In genomic region chr5:24329965-24330298, GRCm38 (mm10) we compare ENCODE assay signal across 8 mouse cellular contexts. TPM values are rescaled to one million over a fixed set of nuclear protein-coding genes. Genes with fewer than 3 reads are reported as not detected.
DNase-seq lines count a peak whose midpoint lies in the region; ATAC-seq lines count a peak whose summit lies in the region.

No protein-coding gene starts in this region.

- H3K9ac ChIP-seq in forebrain, embryonic 15.5 days (replicated peaks) = no peak overlapping the region
- H3K9ac ChIP-seq in lung, embryonic 15.5 days = no peak overlapping the region
- H3K9ac ChIP-seq in intestine, embryonic 16.5 days (ENCODE audit: low read depth, low read length) = peak overlapping the region; percentile 49
- H3K9ac ChIP-seq in neural tube, embryonic 14.5 days (replicated peaks; ENCODE audit: low read depth, low read length) = peak overlapping the region; percentile 48; the same call in 1 of the 2 replicates

- peaks cover 26% of the 10 kb centered on the region for H3K36me3 ChIP-seq in forebrain, embryonic 10.5 days (replicated peaks)
- H3K36me3 ChIP-seq in forebrain, embryonic 15.5 days = peaks cover 6% of the 10 kb centered on the region; the same call in 1 of the 2 replicates
- no peaks in the 10 kb centered on the region for H3K36me3 ChIP-seq in lung, embryonic 15.5 days
- H3K36me3 ChIP-seq in intestine, embryonic 16.5 days (ENCODE audit: control insufficient read depth, insufficient read depth, low read length) = no peaks in the 10 kb centered on the region
- peaks cover 5% of the 10 kb centered on the region for H3K36me3 ChIP-seq in neural tube, embryonic 14.5 days (ENCODE audit: control insufficient read depth, insufficient read depth, low read length)

- no peak for DNase-seq in forebrain, embryonic 10.5 days (ENCODE audit: extremely low spot score, low spot score)
- no peak for DNase-seq in lung, postnatal 14 days
- DNase-seq in kidney, postnatal 36 days = no peak

- no peak overlapping the region for H3K4me2 ChIP-seq in forebrain, embryonic 15.5 days (replicated peaks)
- H3K4me2 ChIP-seq in lung, embryonic 15.5 days = peak overlapping the region; percentile 68
- H3K4me2 ChIP-seq in intestine, embryonic 16.5 days (ENCODE audit: low read depth, low read length) = peak overlapping the region; percentile 51
- H3K4me2 ChIP-seq in neural tube, embryonic 14.5 days (ENCODE audit: low read depth, low read length) = peak overlapping the region; percentile 52; the same call in 1 of the 2 replicates

- no peak; the same call in 1 of the 2 replicates for ATAC-seq in forebrain, embryonic 15.5 days (replicated peaks)
- ATAC-seq in lung, embryonic 15.5 days (ENCODE audit: borderline replicate concordance, extremely low read depth, low FRiP score, low TSS enrichment) = no peak
- peak; percentile 27 for ATAC-seq in intestine, embryonic 16.5 days
- ATAC-seq in neural tube, embryonic 14.5 days (ENCODE audit: low read depth) = no peak; the same call in 1 of the 2 replicates
- no peak for ATAC-seq in granulocyte monocyte progenitor cell, adult 5-6 weeks (replicated peaks; ENCODE audit: poor library complexity, severe bottlenecking)

- H3K4me1 ChIP-seq in forebrain, embryonic 10.5 days = peaks cover 49% of the 10 kb centered on the region
- H3K4me1 ChIP-seq in forebrain, embryonic 15.5 days = peaks cover 17% of the 10 kb centered on the region
- H3K4me1 ChIP-seq in lung, embryonic 15.5 days = peaks cover 34% of the 10 kb centered on the region
- peaks cover 22% of the 10 kb centered on the region for H3K4me1 ChIP-seq in intestine, embryonic 16.5 days (ENCODE audit: control insufficient read depth, insufficient read depth, low read length)
- H3K4me1 ChIP-seq in neural tube, embryonic 14.5 days (ENCODE audit: control insufficient read depth, insufficient read depth, low read length) = peaks cover 20% of the 10 kb centered on the region

- H3K9me3 ChIP-seq in forebrain, embryonic 10.5 days = no peaks in the 10 kb centered on the region; the same call in 1 of the 2 replicates
- no peaks in the 10 kb centered on the region for H3K9me3 ChIP-seq in forebrain, embryonic 15.5 days
- no peaks in the 10 kb centered on the region for H3K9me3 ChIP-seq in lung, embryonic 15.5 days
- H3K9me3 ChIP-seq in intestine, embryonic 16.5 days (ENCODE audit: control insufficient read depth, low read length) = no peaks in the 10 kb centered on the region
- no peaks in the 10 kb centered on the region for H3K9me3 ChIP-seq in neural tube, embryonic 14.5 days (ENCODE audit: control insufficient read depth, low read length)

- 51% methylated on average over 5 of the region's 5 CpGs for WGBS in forebrain, embryonic 10.5 days
- 44% methylated on average over 5 of the region's 5 CpGs for WGBS in forebrain, embryonic 15.5 days
- 37% methylated on average over 5 of the region's 5 CpGs for WGBS in lung, embryonic 15.5 days
- 40% methylated on average over 5 of the region's 5 CpGs for WGBS in intestine, embryonic 16.5 days
- 31% methylated on average over 5 of the region's 5 CpGs for WGBS in neural tube, embryonic 14.5 days

- H3K27me3 ChIP-seq in forebrain, embryonic 10.5 days (ENCODE audit: poor library complexity, severe bottlenecking) = peaks cover 64% of the 10 kb centered on the region
- no peaks in the 10 kb centered on the region for H3K27me3 ChIP-seq in forebrain, embryonic 15.5 days
- H3K27me3 ChIP-seq in lung, embryonic 15.5 days = peaks cover 10% of the 10 kb centered on the region
- H3K27me3 ChIP-seq in intestine, embryonic 16.5 days (replicated peaks; ENCODE audit: control insufficient read depth, insufficient read depth, low read length) = no peaks in the 10 kb centered on the region
- H3K27me3 ChIP-seq in neural tube, embryonic 14.5 days (ENCODE audit: control insufficient read depth, insufficient read depth, low read length) = no peaks in the 10 kb centered on the region

- peak overlapping the region; percentile 50 for H3K4me3 ChIP-seq in forebrain, embryonic 10.5 days
- no peak overlapping the region for H3K4me3 ChIP-seq in forebrain, embryonic 15.5 days
- no peak overlapping the region for H3K4me3 ChIP-seq in lung, embryonic 15.5 days
- peak overlapping the region; percentile 26; the same call in 1 of the 2 replicates for H3K4me3 ChIP-seq in intestine, embryonic 16.5 days (ENCODE audit: low read length)
- no peak overlapping the region for H3K4me3 ChIP-seq in neural tube, embryonic 14.5 days (ENCODE audit: low read depth, low read length)

- peak overlapping the region; percentile 86 for H3K27ac ChIP-seq in forebrain, embryonic 10.5 days
- no peak overlapping the region; the same call in 1 of the 2 replicates for H3K27ac ChIP-seq in forebrain, embryonic 15.5 days (replicated peaks)
- no peak overlapping the region; the same call in 1 of the 2 replicates for H3K27ac ChIP-seq in lung, embryonic 15.5 days
- peak overlapping the region; percentile 50 for H3K27ac ChIP-seq in intestine, embryonic 16.5 days (ENCODE audit: low read length)
- peak overlapping the region; percentile 74 for H3K27ac ChIP-seq in neural tube, embryonic 14.5 days (ENCODE audit: low read depth, low read length)

RNA-seq across cellular contexts. Expression of gene Kcnh2, which starts 21.5 kb away (rescaled TPM):
- polyA plus RNA-seq in forebrain, embryonic 10.5 days (2016; fragmentation: Nextera tagmentation; extraction: Ambion mirVana) = 17.8 and 21.3 TPM in 2 replicates
- polyA plus RNA-seq in forebrain, embryonic 15.5 days (2015; fragmentation: Nextera tagmentation; extraction: Ambion mirVana) = 5.2 and 6.4 TPM in 2 replicates
- 6.0 and 7.0 TPM in 2 replicates for polyA plus RNA-seq in lung, embryonic 15.5 days (2015; fragmentation: Nextera tagmentation; extraction: Ambion mirVana)
- 3.1 and 5.8 TPM in 2 replicates for polyA plus RNA-seq in intestine, embryonic 16.5 days (2015; fragmentation: Nextera tagmentation; extraction: Ambion mirVana)
- 13.6 and 17.0 TPM in 2 replicates for polyA plus RNA-seq in neural tube, embryonic 14.5 days (2014; fragmentation: Nextera tagmentation; extraction: Ambion mirVana)
- not detected in 2 replicates for total RNA-seq in granulocyte monocyte progenitor cell, adult 5-6 weeks (2014; fragmentation: Nextera tagmentation)
- total RNA-seq in granulocyte monocyte progenitor cell, adult 5-6 weeks (2017) = not detected in 2 replicates

RNA-seq across cellular contexts. Expression of gene Nos3, which starts 34.7 kb away (rescaled TPM):
- 7.6 and 8.1 TPM in 2 replicates for polyA plus RNA-seq in forebrain, embryonic 10.5 days (2016; fragmentation: Nextera tagmentation; extraction: Ambion mirVana)
- polyA plus RNA-seq in forebrain, embryonic 15.5 days (2015; fragmentation: Nextera tagmentation; extraction: Ambion mirVana) = 7.4 TPM in 2 replicates
- 17.1 and 18.8 TPM in 2 replicates for polyA plus RNA-seq in lung, embryonic 15.5 days (2015; fragmentation: Nextera tagmentation; extraction: Ambion mirVana)
- polyA plus RNA-seq in intestine, embryonic 16.5 days (2015; fragmentation: Nextera tagmentation; extraction: Ambion mirVana) = 7.0 and 7.7 TPM in 2 replicates
- polyA plus RNA-seq in neural tube, embryonic 14.5 days (2014; fragmentation: Nextera tagmentation; extraction: Ambion mirVana) = 4.2 and 9.6 TPM in 2 replicates
- total RNA-seq in granulocyte monocyte progenitor cell, adult 5-6 weeks (2014; fragmentation: Nextera tagmentation) = 0.56 TPM in 1 of 2 replicates, not detected in the other
- total RNA-seq in granulocyte monocyte progenitor cell, adult 5-6 weeks (2017) = not detected in 2 replicates

Comparison
In these comparisons a context has a peak if more than half of its experiments do, and no peak if none do; other contexts are left out.
1. H3K27ac ChIP-seq: peak in forebrain, embryonic 10.5 days (single experiment), intestine, embryonic 16.5 days (single experiment) and neural tube, embryonic 14.5 days (single experiment); none in forebrain, embryonic 15.5 days (single experiment) and lung, embryonic 15.5 days (single experiment).
2. H3K4me3 ChIP-seq: peak in forebrain, embryonic 10.5 days (single experiment) and intestine, embryonic 16.5 days (single experiment); none in forebrain, embryonic 15.5 days (single experiment), lung, embryonic 15.5 days (single experiment) and neural tube, embryonic 14.5 days (single experiment).
3. H3K9ac ChIP-seq: peak in intestine, embryonic 16.5 days (single experiment) and neural tube, embryonic 14.5 days (single experiment); none in forebrain, embryonic 15.5 days (single experiment) and lung, embryonic 15.5 days (single experiment).